Mouse (Mus musculus): Measurements from ENCODE around the gene Bicc1.

The Bicc1 gene

DNA sequence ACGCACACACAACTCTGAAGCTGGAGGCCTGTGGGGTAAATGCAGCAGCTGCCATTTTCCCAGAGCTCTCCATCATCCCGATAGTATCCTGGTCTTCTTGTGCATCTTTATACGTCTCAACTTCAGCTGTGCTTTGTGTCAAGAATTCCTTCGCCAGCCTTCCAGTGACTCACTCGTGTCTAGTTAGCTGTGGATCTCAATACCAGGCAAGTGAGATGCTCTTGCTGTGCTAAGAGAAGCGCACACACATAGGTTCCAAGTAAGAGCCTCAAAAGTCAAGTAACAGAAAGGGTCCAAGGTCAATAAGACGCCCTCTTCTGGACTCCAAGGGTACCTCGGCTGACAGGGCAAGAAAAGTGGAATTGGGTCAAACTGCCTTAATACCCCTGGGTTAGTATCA, 37.0 kb downstream of the Bicc1 start:
- in situ Hi-C loops (cut with MboI): no loop called here

GRCm38 (mm10) chr10:71120769-71121165, 38.7 kb downstream of the Bicc1 start:
- in situ Hi-C loops (cut with MboI): no loop called here

DNA sequence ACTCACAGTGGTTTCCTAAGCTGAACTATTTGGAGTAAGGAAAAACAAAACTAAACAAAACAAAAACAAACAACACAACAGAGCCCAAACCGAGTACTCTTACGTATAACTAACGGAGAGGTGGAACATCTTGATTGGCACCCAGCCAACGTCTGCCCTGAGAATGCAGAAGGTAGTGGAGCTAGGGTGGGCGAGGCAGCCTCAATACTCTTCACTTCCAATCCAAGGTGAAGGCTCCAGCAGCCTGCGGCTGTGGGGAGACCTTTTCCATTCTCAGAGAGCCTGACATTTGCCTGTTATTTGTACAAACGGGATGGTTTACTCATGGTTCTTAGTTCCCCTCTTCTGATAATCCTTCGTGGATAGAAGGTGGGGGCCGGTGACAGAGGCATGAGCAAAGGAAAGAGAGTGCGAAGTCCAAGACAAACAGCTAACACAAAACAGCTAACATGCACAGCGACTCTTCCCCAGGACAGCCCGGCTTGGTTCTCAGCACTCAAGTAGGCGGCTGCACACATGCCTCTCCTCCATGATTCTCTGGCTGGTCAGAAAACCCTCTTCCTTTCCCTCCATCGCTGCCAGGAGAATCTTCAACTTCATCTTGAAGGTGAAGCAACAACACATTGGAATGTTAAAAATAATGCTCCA, 39.3 kb downstream of the Bicc1 start:
- in situ Hi-C loops (cut with MboI): no loop called here

GRCm38 (mm10) chr10:71119120-71119847, 40.2 kb downstream of the Bicc1 start:
- in situ Hi-C loops (cut with MboI): no loop called here

GRCm38 (mm10) chr10:71117766-71118165, 41.7 kb downstream of the Bicc1 start:
- in situ Hi-C loops (cut with MboI): no loop called here

- in situ Hi-C loops (cut with MboI): no loop called here
Observed at GRCm38 (mm10) chr10:71114260-71114920, 45.1 kb downstream of the Bicc1 start.

GRCm38 (mm10) chr10:71106491-71107205, 52.9 kb downstream of the Bicc1 start:
- in situ Hi-C loops (cut with MboI): no loop called here

DNA sequence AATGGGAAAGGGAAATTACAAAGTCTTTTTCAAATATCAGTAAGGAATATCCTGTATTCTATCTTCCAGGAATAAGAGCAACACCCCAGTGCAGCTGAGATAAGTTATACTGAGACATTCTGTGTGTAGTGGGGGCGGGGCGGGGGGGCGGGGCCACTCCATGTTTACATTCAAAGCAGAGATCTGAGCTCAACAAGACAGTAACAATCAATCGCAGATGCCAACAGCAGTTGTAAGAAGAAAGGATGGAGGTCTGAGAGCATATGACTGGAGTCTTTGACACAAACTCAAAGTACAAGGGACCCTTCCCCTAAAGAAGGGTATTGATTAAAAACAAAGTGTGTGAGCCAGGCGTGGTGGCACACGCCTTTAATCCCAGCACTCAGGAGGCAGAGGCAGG, 54.7 kb downstream of the Bicc1 start:
- in situ Hi-C loops (cut with MboI): no loop called here

DNA sequence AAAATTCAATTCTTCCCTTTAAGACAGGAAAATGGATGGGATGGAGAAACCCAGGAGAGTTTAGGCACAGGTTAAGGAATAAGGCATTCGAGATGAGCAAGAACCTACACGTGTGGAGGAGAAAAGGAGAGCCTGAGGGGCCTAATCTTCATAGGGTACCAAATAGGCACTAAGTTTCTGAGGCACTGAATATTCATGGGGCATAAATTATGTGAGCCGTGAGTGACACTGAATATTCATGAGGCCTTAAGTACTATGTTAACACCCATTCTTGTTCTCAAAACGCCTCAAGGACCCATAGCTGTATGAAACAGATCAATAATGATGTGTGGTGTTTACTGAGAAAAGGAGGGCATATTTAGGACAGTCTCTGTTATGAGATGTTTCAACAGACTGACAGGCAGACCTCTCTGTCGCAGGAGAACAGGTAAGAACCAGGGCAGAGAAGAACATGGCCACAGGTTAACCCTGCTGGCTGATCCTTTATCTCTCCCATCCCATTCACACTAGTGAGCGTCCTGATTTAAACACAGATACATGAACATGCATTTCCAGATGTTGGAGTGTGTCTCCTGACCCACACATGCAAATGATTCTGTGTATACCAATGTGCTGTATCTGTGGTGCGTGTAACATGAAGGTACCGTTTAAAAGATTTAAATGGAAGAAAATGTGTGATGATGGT, 58.5 kb downstream of the Bicc1 start:
- in situ Hi-C loops (cut with MboI): no loop called here

GRCm38 (mm10) chr10:71094707-71095254, 64.7 kb downstream of the Bicc1 start:
- in situ Hi-C loops (cut with MboI): no loop called here

- in situ Hi-C loops (cut with MboI): no loop called here
Observed at GRCm38 (mm10) chr10:71093312-71093711, 66.2 kb downstream of the Bicc1 start.

- in situ Hi-C loops (cut with MboI): no loop called here
Observed at GRCm38 (mm10) chr10:71087359-71087716, 72.2 kb downstream of the Bicc1 start.

GRCm38 (mm10) chr10:71086571-71087358, 72.7 kb downstream of the Bicc1 start:
- in situ Hi-C loops (cut with MboI): no loop called here

DNA sequence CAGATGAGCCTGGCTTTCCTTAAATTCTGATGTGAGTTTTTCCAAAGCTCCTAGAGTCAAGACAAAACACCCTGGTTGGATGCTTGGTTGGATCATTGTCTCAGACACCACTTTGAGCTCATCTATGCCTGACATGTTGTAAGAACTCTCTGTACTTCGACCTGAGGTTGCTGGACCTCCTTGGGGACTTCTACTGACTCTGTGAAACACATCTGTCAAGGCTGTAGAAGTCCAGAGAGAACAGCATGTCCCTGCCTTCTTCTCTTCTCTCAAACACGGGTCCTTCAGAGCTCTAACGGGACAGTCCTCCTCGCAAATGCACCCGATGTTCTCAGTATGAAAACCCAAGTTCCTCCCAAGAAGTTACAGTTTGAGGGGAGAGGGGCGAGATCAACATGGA, 76.5 kb downstream of the Bicc1 start:
- in situ Hi-C loops (cut with MboI): no loop called here

DNA sequence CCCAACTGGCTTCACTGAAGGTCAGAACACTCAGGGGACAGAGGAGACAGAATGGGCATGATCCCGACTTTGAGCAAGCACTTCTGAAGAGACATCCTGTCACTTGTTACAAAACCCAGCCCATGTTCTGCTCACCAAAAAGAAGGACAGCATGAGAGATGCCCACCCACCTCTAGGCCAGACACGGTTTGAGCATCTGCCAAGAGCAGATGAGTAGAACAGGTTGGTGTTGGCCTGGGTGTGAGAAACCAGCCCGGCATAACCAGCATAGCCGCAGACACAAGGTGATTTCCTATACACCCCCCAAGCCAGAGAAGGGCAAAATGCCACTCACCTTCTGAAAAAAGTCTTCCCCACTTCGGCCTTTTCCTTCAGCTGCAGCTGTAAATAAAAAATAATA, 80.6 kb downstream of the Bicc1 start:
- in situ Hi-C loops (cut with MboI): no loop called here

- in situ Hi-C loops (cut with MboI): no loop called here
Observed at GRCm38 (mm10) chr10:71065009-71065408, 94.5 kb downstream of the Bicc1 start.

DNA sequence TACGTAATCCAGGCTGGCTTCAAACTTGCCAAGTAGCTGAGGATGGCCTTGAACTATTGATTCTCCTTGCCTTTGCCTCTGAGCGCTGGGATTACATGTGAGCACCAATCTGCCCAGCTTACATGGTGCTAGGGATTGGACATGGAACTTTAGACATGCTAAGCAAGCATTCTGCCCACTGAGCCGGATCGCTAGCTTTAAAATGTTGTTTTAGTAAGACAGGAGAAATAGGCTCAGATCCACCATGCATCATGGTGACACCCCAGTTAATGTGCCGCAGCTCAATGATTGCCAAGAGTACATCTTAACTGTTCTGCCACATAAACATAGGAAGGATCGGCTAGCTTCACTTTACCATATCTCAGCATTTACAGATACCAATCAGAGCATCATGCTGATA, 94.9 kb downstream of the Bicc1 start:
- in situ Hi-C loops (cut with MboI): no loop called here

GRCm38 (mm10) chr10:71062151-71062550, 97.3 kb downstream of the Bicc1 start:
- in situ Hi-C loops (cut with MboI): no loop called here

GRCm38 (mm10) chr10:71060269-71060668, 99.2 kb downstream of the Bicc1 start:
- in situ Hi-C loops (cut with MboI): no loop called here

- in situ Hi-C loops (cut with MboI): no loop called here
Observed at GRCm38 (mm10) chr10:71058616-71059247, 100.8 kb downstream of the Bicc1 start.
